8 mouse cellular contexts compared by ENCODE assay signal in the genomic region with DNA sequence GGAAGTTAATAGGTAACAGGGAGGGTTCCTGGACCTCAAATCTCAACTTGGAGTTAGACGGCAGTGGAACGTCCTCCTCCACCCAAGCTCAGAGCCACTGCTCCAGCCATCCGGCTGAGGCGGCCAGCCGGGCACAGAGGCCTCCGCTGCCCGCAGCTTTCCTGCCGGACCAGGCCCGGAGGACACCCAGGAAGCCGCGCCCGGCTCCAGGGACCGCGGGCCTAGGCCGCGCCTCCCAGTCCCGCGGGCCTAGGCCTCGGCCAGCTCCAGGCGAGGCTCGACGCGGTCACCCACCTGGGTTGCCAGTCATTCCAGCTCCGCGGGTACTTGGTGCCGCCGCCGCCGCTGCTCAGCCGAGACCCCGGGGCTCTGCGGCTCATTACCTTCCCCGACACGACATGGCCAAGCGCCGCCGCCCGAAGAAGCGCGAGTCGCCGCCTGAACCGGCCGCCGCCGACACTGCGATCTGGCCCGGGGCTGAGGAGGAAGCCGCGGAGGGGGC. TPM values are rescaled to one million over a fixed set of nuclear protein-coding genes. Genes with fewer than 3 reads are reported as not detected.
DNase-seq lines count a peak whose midpoint lies in the region; ATAC-seq and TF ChIP-seq lines count a peak whose summit lies in the region.

No protein-coding gene starts in this region.

- H3K4me2 ChIP-seq in embryonic facial prominence, embryonic 11.5 days (ENCODE audit: low read depth, low read length) = peak overlapping the region; percentile 45
- H3K4me2 ChIP-seq in intestine, postnatal 0 days (replicated peaks; ENCODE audit: low read depth) = peak overlapping the region; percentile 73
- H3K4me2 ChIP-seq in midbrain, embryonic 14.5 days (ENCODE audit: low read length) = peak overlapping the region; percentile 88

- H3K27ac ChIP-seq in heart, embryonic 10.5 days = peak overlapping the region; percentile 96
- H3K27ac ChIP-seq in embryonic facial prominence, embryonic 11.5 days (replicated peaks; ENCODE audit: low read depth, low read length) = peak overlapping the region; percentile 90
- H3K27ac ChIP-seq in intestine, postnatal 0 days (ENCODE audit: low read depth, low read length) = peak overlapping the region; percentile 99
- H3K27ac ChIP-seq in midbrain, embryonic 14.5 days (replicated peaks; ENCODE audit: low read depth, low read length) = peak overlapping the region; percentile 94

- H3K9ac ChIP-seq in embryonic facial prominence, embryonic 11.5 days (replicated peaks; ENCODE audit: low read length) = peak overlapping the region; percentile 96
- peak overlapping the region; percentile 89 for H3K9ac ChIP-seq in intestine, postnatal 0 days (ENCODE audit: low read depth, low read length)
- peak overlapping the region; percentile 93 for H3K9ac ChIP-seq in midbrain, embryonic 14.5 days (replicated peaks; ENCODE audit: low read length)

- H3K79me3 ChIP-seq in C2C12 (ENCODE audit: low read depth) = peaks cover 45% of the 10 kb centered on the region

- TF ChIP-seq CTCF in C2C12 (IDR thresholded peaks at IDR 0.05; ENCODE audit: control insufficient read depth, insufficient read depth, insufficient read length) = no peak
- no peak for TF ChIP-seq CTCF in intestine, postnatal 0 days (IDR thresholded peaks at IDR 0.05; ENCODE audit: low read depth)

- DNase-seq in heart, embryonic 10.5 days (ENCODE audit: low spot score) = peak; percentile 82
- no peak for DNase-seq in heart, postnatal 25 days (ENCODE audit: low spot score)
- peak; percentile 61 for DNase-seq in embryonic facial prominence, embryonic 11.5 days (ENCODE audit: low spot score)
- DNase-seq in midbrain, embryonic 14.5 days = no peak
- DNase-seq in Muller cell, postnatal 12 days (ENCODE audit: inconsistent ontology term) = no peak
- DNase-seq in thymus, postnatal 0 days (ENCODE audit: low spot score) = no peak

- H3K4me3 ChIP-seq in heart, embryonic 10.5 days = peak overlapping the region; percentile 92
- peak overlapping the region; percentile 71 for H3K4me3 ChIP-seq in C2C12 (ENCODE audit: insufficient read depth, poor library complexity, severe bottlenecking)
- peak overlapping the region; percentile 92 for H3K4me3 ChIP-seq in embryonic facial prominence, embryonic 11.5 days (ENCODE audit: low read depth, low read length)
- peak overlapping the region; percentile 86 for H3K4me3 ChIP-seq in intestine, postnatal 0 days (ENCODE audit: low read depth, low read length)
- H3K4me3 ChIP-seq in midbrain, embryonic 14.5 days (replicated peaks; ENCODE audit: low read depth, low read length) = peak overlapping the region; percentile 92

- peak overlapping the region; percentile 95 for H3ac ChIP-seq in C2C12 (ENCODE audit: control insufficient read depth, insufficient read length, low read depth)

- WGBS in heart, embryonic 10.5 days = under 1% methylated on average over 50 of the region's 50 CpGs
- WGBS in embryonic facial prominence, embryonic 11.5 days = under 1% methylated on average over 50 of the region's 50 CpGs
- under 1% methylated on average over 50 of the region's 50 CpGs for WGBS in intestine, postnatal 0 days
- under 1% methylated on average over 50 of the region's 50 CpGs for WGBS in midbrain, embryonic 14.5 days

- no peaks in the 10 kb centered on the region for H3K9me3 ChIP-seq in heart, embryonic 10.5 days
- H3K9me3 ChIP-seq in embryonic facial prominence, embryonic 11.5 days (replicated peaks; ENCODE audit: control insufficient read depth, low read length) = no peaks in the 10 kb centered on the region
- no peaks in the 10 kb centered on the region for H3K9me3 ChIP-seq in intestine, postnatal 0 days (ENCODE audit: control insufficient read depth)
- no peaks in the 10 kb centered on the region for H3K9me3 ChIP-seq in midbrain, embryonic 14.5 days (ENCODE audit: control insufficient read depth, low read length)

- H3K4me1 ChIP-seq in heart, embryonic 10.5 days = 0 out of 2 replicates have a peak, but pooled peaks cover 6% of the 10 kb centered on the region
- H3K4me1 ChIP-seq in embryonic facial prominence, embryonic 11.5 days (ENCODE audit: control insufficient read depth, insufficient read depth, low read length) = no peaks in the 10 kb centered on the region
- no peaks in the 10 kb centered on the region for H3K4me1 ChIP-seq in intestine, postnatal 0 days (replicated peaks; ENCODE audit: control insufficient read depth, insufficient read depth, low read length)
- peaks cover 13% of the 10 kb centered on the region for H3K4me1 ChIP-seq in midbrain, embryonic 14.5 days (ENCODE audit: control insufficient read depth, insufficient read depth, low read length)

- intact Hi-C loops in heart, postnatal 25 days (cut with DNase I) = loop anchor here (5.0 kb wide), 1 partner anchor 34 kb away; no protein-coding TSS in a partner anchor

- peaks cover 53% of the 10 kb centered on the region for H3K79me2 ChIP-seq in C2C12 (ENCODE audit: control insufficient read depth, insufficient read depth)

- no peaks in the 10 kb centered on the region for H3K27me3 ChIP-seq in heart, embryonic 10.5 days (ENCODE audit: insufficient read depth, poor library complexity, severe bottlenecking)
- H3K27me3 ChIP-seq in C2C12 (ENCODE audit: control insufficient read depth, insufficient read depth, insufficient read length) = no peaks in the 10 kb centered on the region
- H3K27me3 ChIP-seq in embryonic facial prominence, embryonic 11.5 days (ENCODE audit: control insufficient read depth, insufficient read depth, low read length) = no peaks in the 10 kb centered on the region
- no peaks in the 10 kb centered on the region for H3K27me3 ChIP-seq in intestine, postnatal 0 days (replicated peaks; ENCODE audit: control insufficient read depth, insufficient read depth, low read length)
- no peaks in the 10 kb centered on the region for H3K27me3 ChIP-seq in midbrain, embryonic 14.5 days (ENCODE audit: control insufficient read depth, insufficient read depth, low read length)

- peak; percentile 74 for ATAC-seq in embryonic facial prominence, embryonic 11.5 days (replicated peaks; ENCODE audit: insufficient number of reproducible peaks, low FRiP score, low TSS enrichment, low read depth)
- peak; percentile 59 for ATAC-seq in intestine, postnatal 0 days
- ATAC-seq in midbrain, embryonic 14.5 days (ENCODE audit: low FRiP score, low TSS enrichment) = peak; percentile 57

- no peaks in the 10 kb centered on the region for H3K36me3 ChIP-seq in heart, embryonic 10.5 days
- no peaks in the 10 kb centered on the region for H3K36me3 ChIP-seq in C2C12 (ENCODE audit: control insufficient read depth, insufficient read depth)
- no peaks in the 10 kb centered on the region for H3K36me3 ChIP-seq in embryonic facial prominence, embryonic 11.5 days (replicated peaks; ENCODE audit: control insufficient read depth, insufficient read depth, low read depth, low read length)
- no peaks in the 10 kb centered on the region for H3K36me3 ChIP-seq in intestine, postnatal 0 days (ENCODE audit: control insufficient read depth, insufficient read depth)
- H3K36me3 ChIP-seq in midbrain, embryonic 14.5 days (ENCODE audit: control insufficient read depth, insufficient read depth, low read length) = no peaks in the 10 kb centered on the region

TF ChIP-seq in C2C12, 6 proteins besides CTCF, POLR2A, EP300 and RAD21:
- TF ChIP-seq FOSL1 (IDR thresholded peaks at IDR 0.05; ENCODE audit: insufficient read depth, low read length, poor library complexity, severe bottlenecking) (no peak), USF1 (IDR thresholded peaks at IDR 0.05; ENCODE audit: low read depth) (no peak), MYOD1 (IDR thresholded peaks at IDR 0.05; ENCODE audit: control insufficient read depth, insufficient read length, low read depth) (no peak), MAX (IDR thresholded peaks at IDR 0.05) (no peak)

RNA-seq across cellular contexts. Expression of gene Smg1, which starts 0.5 kb away (rescaled TPM):
- polyA plus RNA-seq in heart, embryonic 10.5 days (2016; fragmentation: Nextera tagmentation; extraction: Ambion mirVana) = 12.4 and 13.6 TPM in 2 replicates
- total RNA-seq in heart, postnatal 25 days (2021) = 10 to 100 TPM; 35.9 to 41.0 TPM
- polyA plus RNA-seq in C2C12 (2012; fragmentation: generic; extraction: Trizol) = 9.3 TPM
- polyA plus RNA-seq in embryonic facial prominence, embryonic 11.5 days (2014; fragmentation: Nextera tagmentation; extraction: Ambion mirVana) = 17.6 and 18.7 TPM in 2 replicates
- polyA plus RNA-seq in intestine, postnatal 0 days (2015; fragmentation: Nextera tagmentation; extraction: Ambion mirVana) = 6.7 and 7.9 TPM in 2 replicates
- polyA plus RNA-seq in midbrain, embryonic 14.5 days (2014; fragmentation: Nextera tagmentation; extraction: Ambion mirVana) = 31.7 and 38.4 TPM in 2 replicates
- 24.0 and 31.4 TPM in 2 replicates for polyA plus RNA-seq in thymus, postnatal 0 days (2015; fragmentation: Nextera tagmentation; extraction: Ambion mirVana)

Comparison
In these comparisons a context has a peak if more than half of its experiments do, and no peak if none do; other contexts are left out.
1. DNase-seq: peak in heart, embryonic 10.5 days (single experiment) and embryonic facial prominence, embryonic 11.5 days (single experiment); none in heart, postnatal 25 days (single experiment), midbrain, embryonic 14.5 days (single experiment), Muller cell, postnatal 12 days (single experiment) and thymus, postnatal 0 days (single experiment).
2. Peak in every context shown above with its lines, with median percentiles within 50 percentile points of each other: H3K27ac ChIP-seq, H3K4me3 ChIP-seq, ATAC-seq, H3K4me2 ChIP-seq and H3K9ac ChIP-seq.